Mouse (Mus musculus) neutrophil, adult 83 days (primary cell): ENCODE results near the gene Thsd7b. TPM values are rescaled to one million over a fixed set of nuclear protein-coding genes. Genes with fewer than 3 reads are reported as not detected.

Experiments
- total RNA-seq, 2 experiments: library from RNA; stranded (reverse); gene quantifications; one replicate each; pipeline ENCODE4 v1.2.4; 2023

Gene Thsd7b
- total RNA-seq = not detected

DNA sequence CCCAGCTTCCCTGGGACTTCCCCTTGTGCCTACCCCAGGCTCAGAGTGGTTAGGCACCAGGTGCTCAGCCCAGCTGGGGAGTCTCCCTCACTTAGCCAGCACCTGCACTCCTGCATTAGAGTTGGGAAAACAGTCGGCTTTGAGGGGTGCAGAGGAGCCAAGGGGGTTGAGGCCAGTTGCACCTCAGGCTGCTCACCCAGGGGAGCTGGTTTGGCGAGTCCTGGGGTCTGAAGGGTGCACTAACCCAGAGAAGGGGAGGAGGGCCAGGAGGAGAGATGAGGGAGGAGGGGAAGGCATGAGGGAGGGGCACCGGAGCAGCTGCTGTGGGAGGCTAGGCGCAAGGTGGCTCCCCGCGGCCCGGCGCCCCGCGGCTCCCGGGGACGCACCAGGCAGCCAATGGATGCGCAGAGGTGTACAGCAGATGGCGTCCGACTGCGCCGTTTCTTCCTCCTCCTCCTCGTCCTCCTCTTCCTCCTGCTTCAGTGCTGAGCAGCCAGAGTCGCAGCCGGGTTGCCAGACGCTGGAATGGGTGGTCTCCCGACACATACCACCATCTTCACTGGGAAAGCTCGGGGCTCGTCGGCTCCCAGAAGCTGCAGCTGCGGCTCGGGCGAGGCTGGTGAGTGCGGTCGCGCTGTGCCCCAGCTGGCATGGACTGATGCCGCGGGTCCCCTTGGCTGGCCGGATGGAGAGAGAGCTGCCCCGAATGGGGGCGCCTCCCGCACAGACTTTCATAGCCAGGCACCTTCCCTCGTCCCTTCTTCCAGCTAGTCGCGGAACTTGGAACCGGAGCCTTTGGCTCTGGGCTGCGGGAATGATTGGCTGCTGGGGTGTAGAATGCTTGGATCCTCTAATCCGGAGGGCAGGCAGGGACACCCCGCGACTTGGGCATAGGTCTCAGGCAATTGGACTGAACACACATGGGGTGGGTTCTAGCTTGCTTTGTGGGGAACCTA is at the start of gene Thsd7b:
Gene Thsd7b, plus strand, starts transcription at position 321 of the 956 bp plus-strand sequence.

